Mouse (Mus musculus): Measurements from ENCODE around the gene Krt8.

- TF ChIP-seq CTCF (IDR thresholded peaks at IDR 0.05; ENCODE audit: borderline replicate concordance, insufficient read depth, low read length): peak; percentile 72
- TF ChIP-seq POLR2A (IDR thresholded peaks at IDR 0.05; ENCODE audit: low read depth, low read length): no peak
Observed at GRCm38 (mm10) chr15:101988119-101988518, 16.2 kb downstream of the Krt8 start.

All from embryonic fibroblast, embryonic 13.5 days (primary cell).